Mouse (Mus musculus): ENCODE data around the gene Scn5a. TPM values are rescaled to one million over a fixed set of nuclear protein-coding genes. Genes with fewer than 3 reads are reported as not detected.

The Scn5a gene
- polyA plus RNA-seq, 1 experiment from 2014 or later = 0.76 TPM

DNA sequence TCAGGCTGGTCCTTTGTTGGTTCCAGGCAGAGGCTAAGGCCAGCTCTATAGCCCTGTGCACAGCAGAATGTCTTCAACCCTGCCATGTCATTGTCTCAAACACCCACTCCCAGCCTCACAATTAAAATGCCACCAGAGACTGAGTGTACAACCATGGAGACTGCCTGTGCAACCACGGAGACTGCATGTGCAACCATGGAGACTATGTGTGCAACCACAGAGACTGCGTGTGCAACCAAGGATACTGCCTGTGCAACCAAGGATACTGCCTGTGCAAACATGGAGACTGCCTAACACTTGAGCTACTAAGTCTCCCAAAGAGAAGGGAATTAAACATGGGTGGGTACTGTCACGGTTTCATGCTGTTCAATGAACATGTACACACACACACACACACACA, 22.8 kb downstream of the Scn5a start:
- Histone ChIP-seq H3K9ac (no peak overlapping the region), H3K4me1 (ENCODE audit: insufficient read depth) (0 out of 2 replicates have a peak, but pooled peaks cover 3% of the 10 kb centered on the region), H3K4me3 (ENCODE audit: low read depth, low read length) (no peak overlapping the region), H3K36me3 (ENCODE audit: insufficient read depth) (no peaks in the 10 kb centered on the region), H3K9me3 (ENCODE audit: low read depth, low read length) (no peaks in the 10 kb centered on the region), H3K27me3 (ENCODE audit: insufficient read depth, low read length) (no peaks in the 10 kb centered on the region), H3K27ac (ENCODE audit: low read depth) (no peak overlapping the region), H3K4me2 (no peak overlapping the region)
- 85% methylated on average over 3 of the region's 3 CpGs for WGBS
- no peak for TF ChIP-seq CTCF (IDR thresholded peaks at IDR 0.05; ENCODE audit: low read depth)
- ATAC-seq (ENCODE audit: insufficient read depth) (no peak), DNase-seq (no peak)

DNA sequence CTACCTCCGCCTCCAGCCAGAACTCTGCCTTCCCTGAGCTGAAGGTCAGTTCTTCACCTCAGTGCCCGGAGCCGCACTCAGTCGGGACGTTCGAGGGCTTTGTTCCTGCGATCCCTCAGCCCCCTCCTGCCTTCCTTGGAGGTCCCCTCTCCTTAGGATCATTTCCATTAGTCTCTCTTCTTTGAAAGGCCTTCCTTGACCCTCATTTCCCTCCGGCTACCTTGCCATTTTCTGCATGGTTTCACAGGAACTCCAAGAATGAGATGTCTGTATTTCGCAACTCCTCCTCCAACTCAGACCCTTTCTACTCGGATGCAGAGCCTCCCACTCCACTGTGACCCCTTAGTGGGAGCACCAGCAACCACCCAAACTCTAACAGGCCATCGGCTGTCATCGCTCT, 31.3 kb downstream of the Scn5a start:
- Histone ChIP-seq H3K27ac (ENCODE audit: low read depth) (no peak overlapping the region), H3K9me3 (ENCODE audit: low read depth, low read length) (no peaks in the 10 kb centered on the region), H3K36me3 (ENCODE audit: insufficient read depth) (no peaks in the 10 kb centered on the region), H3K4me1 (ENCODE audit: insufficient read depth) (no peaks in the 10 kb centered on the region), H3K9ac (no peak overlapping the region), H3K27me3 (ENCODE audit: insufficient read depth, low read length) (no peaks in the 10 kb centered on the region), H3K4me3 (ENCODE audit: low read depth, low read length) (no peak overlapping the region), H3K4me2 (no peak overlapping the region)
- TF ChIP-seq CTCF (IDR thresholded peaks at IDR 0.05; ENCODE audit: low read depth) = no peak
- ATAC-seq (ENCODE audit: insufficient read depth) (no peak), DNase-seq (no peak)
- WGBS = 66% methylated on average over 12 of the region's 12 CpGs

DNA sequence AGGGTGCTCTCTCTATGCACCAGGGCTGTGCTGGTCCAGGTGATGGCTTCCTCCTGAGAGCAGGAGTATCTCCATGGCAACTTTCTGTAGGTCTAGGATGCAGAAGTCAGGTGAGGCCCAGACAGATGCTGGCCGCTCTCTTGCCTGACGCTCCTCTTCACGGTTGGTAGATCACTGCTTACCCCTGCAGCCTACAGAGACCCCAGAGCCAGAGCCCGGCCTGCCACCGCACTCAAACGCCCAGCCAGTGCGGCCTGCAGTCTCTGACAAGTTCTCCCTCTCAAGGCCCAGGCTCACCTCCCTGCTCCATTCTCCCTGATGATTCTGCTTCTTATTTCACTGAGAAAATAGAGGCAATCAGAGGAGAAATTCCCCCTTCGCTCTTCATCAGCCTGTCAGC, 31.7 kb downstream of the Scn5a start:
- TF ChIP-seq CTCF (IDR thresholded peaks at IDR 0.05; ENCODE audit: low read depth) = no peak
- no peak overlapping the region for H3K4me2 ChIP-seq
- DNase-seq (no peak), ATAC-seq (ENCODE audit: insufficient read depth) (no peak)
- no peak overlapping the region for H3K4me3 ChIP-seq (ENCODE audit: low read depth, low read length)
- no peak overlapping the region for H3K9ac ChIP-seq
- H3K27ac ChIP-seq (ENCODE audit: low read depth) = no peak overlapping the region
- 84% methylated on average over 8 of the region's 8 CpGs for WGBS
- no peaks in the 10 kb centered on the region for H3K27me3 ChIP-seq (ENCODE audit: insufficient read depth, low read length)
- no peaks in the 10 kb centered on the region for H3K36me3 ChIP-seq (ENCODE audit: insufficient read depth)
- H3K9me3 ChIP-seq (ENCODE audit: low read depth, low read length) = no peaks in the 10 kb centered on the region
- H3K4me1 ChIP-seq (ENCODE audit: insufficient read depth) = no peaks in the 10 kb centered on the region

DNA sequence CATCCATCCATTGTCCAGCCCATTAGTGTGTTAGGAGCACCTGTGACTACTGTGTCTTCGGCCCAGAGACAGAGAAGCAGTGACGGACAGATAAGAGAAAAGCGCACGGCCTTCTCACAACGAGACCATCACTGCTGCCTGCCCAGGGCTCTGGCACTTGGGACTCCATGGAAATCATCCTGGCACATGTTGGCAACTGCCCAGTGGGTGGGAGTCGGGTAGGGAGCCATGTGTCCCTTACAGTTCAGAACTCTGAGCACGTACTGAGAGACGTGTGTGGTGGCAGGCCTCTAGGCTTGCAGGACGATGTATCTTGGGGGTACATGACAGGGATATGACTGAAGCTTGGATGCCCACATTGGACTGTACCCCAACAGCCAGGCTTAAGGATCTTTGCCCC, 38.1 kb downstream of the Scn5a start:
- DNase-seq (no peak), ATAC-seq (ENCODE audit: insufficient read depth) (no peak)
- Histone ChIP-seq H3K4me1 (ENCODE audit: insufficient read depth) (no peaks in the 10 kb centered on the region), H3K9me3 (ENCODE audit: low read depth, low read length) (no peaks in the 10 kb centered on the region), H3K4me2 (no peak overlapping the region), H3K4me3 (ENCODE audit: low read depth, low read length) (no peak overlapping the region), H3K36me3 (ENCODE audit: insufficient read depth) (no peaks in the 10 kb centered on the region), H3K27me3 (ENCODE audit: insufficient read depth, low read length) (no peaks in the 10 kb centered on the region), H3K9ac (no peak overlapping the region), H3K27ac (ENCODE audit: low read depth) (no peak overlapping the region)
- TF ChIP-seq CTCF (IDR thresholded peaks at IDR 0.05; ENCODE audit: low read depth) = no peak
- WGBS = 75% methylated on average over 9 of the region's 9 CpGs

DNA sequence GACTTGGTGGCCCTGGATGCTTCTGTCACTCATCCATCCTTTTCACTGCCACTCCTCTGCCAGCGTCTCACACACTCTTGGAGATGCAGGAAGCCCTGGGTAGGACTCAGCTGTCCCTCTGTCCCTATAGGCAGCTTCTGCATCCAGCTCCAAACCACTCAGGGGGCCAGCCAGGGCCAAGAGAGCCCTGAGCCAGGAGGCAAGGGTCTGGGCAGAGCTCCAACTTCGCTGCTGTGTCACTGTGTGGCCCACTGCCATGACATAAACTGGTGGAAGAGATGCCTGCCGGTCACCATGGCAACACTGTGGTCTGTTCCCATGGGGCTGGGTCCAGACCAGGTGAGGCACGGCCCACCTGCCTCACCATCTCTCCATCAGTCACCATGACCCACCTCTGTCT, 41.0 kb downstream of the Scn5a start:
- TF ChIP-seq CTCF (IDR thresholded peaks at IDR 0.05; ENCODE audit: low read depth) = no peak
- ATAC-seq (ENCODE audit: insufficient read depth) (peak; percentile 60; the same call in 1 of the 2 replicates), DNase-seq (peak; percentile 72)
- Histone ChIP-seq H3K9ac (no peak overlapping the region), H3K27me3 (ENCODE audit: insufficient read depth, low read length) (peaks cover 2% of the 10 kb centered on the region), H3K27ac (ENCODE audit: low read depth) (no peak overlapping the region), H3K9me3 (ENCODE audit: low read depth, low read length) (no peaks in the 10 kb centered on the region), H3K4me2 (no peak overlapping the region), H3K36me3 (ENCODE audit: insufficient read depth) (no peaks in the 10 kb centered on the region), H3K4me3 (ENCODE audit: low read depth, low read length) (no peak overlapping the region), H3K4me1 (ENCODE audit: insufficient read depth) (no peaks in the 10 kb centered on the region)
- WGBS = 68% methylated on average over 4 of the region's 4 CpGs

DNA sequence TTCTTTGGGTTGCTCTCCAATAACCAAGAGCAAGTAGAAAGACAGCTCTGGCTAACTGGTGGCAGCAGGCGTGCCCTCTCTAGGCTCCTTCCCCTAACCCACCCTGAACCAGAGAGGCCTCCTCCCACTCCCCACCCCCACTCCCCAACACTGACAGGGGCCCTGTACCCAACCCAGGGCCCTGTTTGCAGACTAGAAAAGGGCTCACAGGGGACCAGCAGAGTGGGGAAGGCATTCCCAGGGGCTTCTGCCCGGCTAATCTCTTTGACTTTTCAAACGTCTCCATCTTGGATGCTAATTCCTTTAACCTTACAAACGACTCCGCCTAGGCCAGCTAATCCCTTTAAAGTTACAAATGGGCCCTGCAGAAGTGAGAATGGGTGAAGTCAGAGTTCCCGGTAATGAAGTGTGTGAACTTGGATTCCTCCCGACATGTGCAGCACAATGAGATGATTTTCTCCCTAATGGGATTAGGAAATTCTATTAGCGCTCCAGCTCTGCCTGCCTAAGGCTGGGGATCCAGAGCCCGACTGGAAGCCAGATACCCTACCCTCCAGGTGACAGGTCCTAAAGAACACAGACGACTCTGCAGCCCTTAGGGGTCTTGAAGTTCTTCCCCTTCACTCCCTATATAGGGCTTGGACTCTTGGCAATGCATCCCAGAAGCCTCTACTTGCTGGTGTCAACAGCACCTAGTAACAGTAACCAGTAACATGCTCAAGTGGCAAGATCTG, 47.0 kb downstream of the Scn5a start:
- DNase-seq = no peak
- 19% methylated on average over 10 of the region's 10 CpGs for WGBS

DNA sequence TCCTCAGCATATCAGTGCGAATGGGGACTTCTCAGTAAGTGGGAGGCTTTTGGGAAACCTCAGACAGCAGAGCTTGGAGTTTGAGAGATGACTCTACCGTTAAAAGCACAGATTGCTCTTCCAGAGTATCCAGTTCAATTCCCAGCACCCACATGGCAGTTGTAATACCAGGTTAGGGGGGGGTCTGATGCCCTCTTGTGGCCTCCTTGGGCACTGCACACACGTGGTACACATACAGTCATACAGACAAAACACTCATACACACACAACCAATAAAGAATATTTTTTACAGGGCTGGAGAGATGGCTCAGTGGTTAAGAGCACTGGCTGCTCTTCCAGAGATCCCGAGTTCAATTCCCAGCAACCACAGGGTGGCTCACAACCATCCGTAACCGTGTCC, 54.3 kb downstream of the Scn5a start:
- H3K4me2 ChIP-seq = no peak overlapping the region
- ATAC-seq (ENCODE audit: insufficient read depth) (no peak), DNase-seq (no peak)
- no peak overlapping the region for H3K4me3 ChIP-seq (ENCODE audit: low read depth, low read length)
- H3K4me1 ChIP-seq (ENCODE audit: insufficient read depth) = no peaks in the 10 kb centered on the region
- TF ChIP-seq CTCF (IDR thresholded peaks at IDR 0.05; ENCODE audit: low read depth) = peak; percentile 22; the same call in 1 of the 2 replicates
- 92% methylated on average over 6 of the region's 6 CpGs for WGBS
- H3K27me3 ChIP-seq (ENCODE audit: insufficient read depth, low read length) = no peaks in the 10 kb centered on the region
- H3K36me3 ChIP-seq (ENCODE audit: insufficient read depth) = no peaks in the 10 kb centered on the region
- H3K9me3 ChIP-seq (ENCODE audit: low read depth, low read length) = no peaks in the 10 kb centered on the region
- no peak overlapping the region for H3K27ac ChIP-seq (ENCODE audit: low read depth)
- H3K9ac ChIP-seq = no peak overlapping the region

More for the DNA sequence above, 47.0 kb downstream of the Scn5a start:
- no peak overlapping the region for H3K9ac ChIP-seq
- H3K36me3 ChIP-seq (ENCODE audit: insufficient read depth) = no peaks in the 10 kb centered on the region
- H3K27me3 ChIP-seq (ENCODE audit: insufficient read depth, low read length) = peaks cover 9% of the 10 kb centered on the region
- TF ChIP-seq CTCF (IDR thresholded peaks at IDR 0.05; ENCODE audit: low read depth) = no peak
- ATAC-seq (ENCODE audit: insufficient read depth) = no peak
- H3K4me1 ChIP-seq (ENCODE audit: insufficient read depth) = no peaks in the 10 kb centered on the region
- no peaks in the 10 kb centered on the region for H3K9me3 ChIP-seq (ENCODE audit: low read depth, low read length)
- no peak overlapping the region for H3K4me2 ChIP-seq
- no peak overlapping the region for H3K4me3 ChIP-seq (ENCODE audit: low read depth, low read length)
- no peak overlapping the region for H3K27ac ChIP-seq (ENCODE audit: low read depth)
